Mouse (Mus musculus) bone marrow, adult 2 months (tissue): ENCODE results near the gene Pabpc4. TPM values are rescaled to one million over a fixed set of nuclear protein-coding genes. Genes with fewer than 3 reads are reported as not detected.
"Not testable (repeated sequence)": the region's sequence is repeated elsewhere in the genome, so short reads cannot be mapped to it uniquely, and the experiment has no call there.

ENCODE experiments used
- H3K27ac ChIP-seq: fragments of 200-500 bp; 2 replicates; pipeline ENCODE4 v1.5.1; 2012; ENCODE audit warnings: low read depth, mild to moderate bottlenecking, control low read depth, inconsistent platforms, low read length; ENCODE audit not compliant: control insufficient read depth, poor library complexity, insufficient read depth
- H3K4me1 ChIP-seq: fragments of 200-500 bp; 2 replicates; pipeline ENCODE4 v1.6.1; 2011; ENCODE audit warnings: low read length; ENCODE audit not compliant: control insufficient read depth, insufficient read depth
- H3K4me3 ChIP-seq: fragments of 200-500 bp; replicated peaks from 2 replicates; pipeline ENCODE3; 2011; ENCODE audit warnings: mild to moderate bottlenecking, low read depth, low read length, control low read depth; ENCODE audit not compliant: control insufficient read depth
- CTCF ChIP-seq: fragments of 200-500 bp; IDR thresholded peaks from 2 replicates; pipeline ENCODE4 v1.5.1; 2011; ENCODE audit warnings: low read length, control low read depth; ENCODE audit not compliant: control insufficient read depth, insufficient read depth
- POLR2A ChIP-seq: fragments of 200-500 bp; IDR thresholded peaks from 2 replicates; pipeline ENCODE4 v1.6.1; 2011; ENCODE audit warnings: low read depth, mild to moderate bottlenecking, control low read depth, low read length, borderline replicate concordance; ENCODE audit not compliant: control insufficient read depth
- WGBS: fragments of 180-500 bp; shearing (Covaris S2); methylation state at CpG from one replicate; pipeline ENCODE4 v1.1.7; 2018; 5-methylcytosine and 5-hydroxymethylcytosine counted together
- polyA plus RNA-seq: library from polyadenylated mRNA; stranded (reverse); fragments of >200 nt; gene quantifications from 2 replicates; pipeline ENCODE4 v1.2.4, GENCODE M21; 2011; ENCODE audit warnings: low replicate concordance; ENCODE audit not compliant: missing spikeins, insufficient read depth, insufficient read length

The Pabpc4 gene
- polyA plus RNA-seq, 1 experiment: 150 TPM

DNA sequence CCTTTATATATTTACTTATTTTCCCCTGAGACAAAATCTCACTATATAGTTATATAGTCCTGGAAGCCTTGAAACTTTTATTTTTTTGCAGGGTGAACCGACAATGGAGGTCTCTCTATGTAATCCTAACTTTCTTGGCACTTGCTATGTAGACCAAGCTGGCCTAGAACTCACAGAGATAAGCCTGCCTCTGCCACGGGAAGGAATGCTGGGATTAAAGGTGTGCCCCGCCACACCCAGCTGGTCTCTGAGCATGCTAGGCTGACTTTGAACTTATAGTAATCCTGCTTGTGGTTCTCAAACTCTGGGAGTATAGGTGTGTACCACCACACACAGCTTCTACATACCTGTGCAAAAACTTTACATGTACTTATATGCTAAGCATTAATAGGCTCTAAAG lies 18.0 kb downstream of the Pabpc4 start:
- no peak overlapping the region for H3K27ac ChIP-seq
- H3K4me3 ChIP-seq: no peak overlapping the region
- WGBS: 63% methylated on average over 3 of the region's 3 CpGs
- no peaks in the 10 kb centered on the region; the same call in 1 of the 2 replicates for H3K4me1 ChIP-seq
- TF ChIP-seq POLR2A: no peak
- no peak for TF ChIP-seq CTCF

DNA sequence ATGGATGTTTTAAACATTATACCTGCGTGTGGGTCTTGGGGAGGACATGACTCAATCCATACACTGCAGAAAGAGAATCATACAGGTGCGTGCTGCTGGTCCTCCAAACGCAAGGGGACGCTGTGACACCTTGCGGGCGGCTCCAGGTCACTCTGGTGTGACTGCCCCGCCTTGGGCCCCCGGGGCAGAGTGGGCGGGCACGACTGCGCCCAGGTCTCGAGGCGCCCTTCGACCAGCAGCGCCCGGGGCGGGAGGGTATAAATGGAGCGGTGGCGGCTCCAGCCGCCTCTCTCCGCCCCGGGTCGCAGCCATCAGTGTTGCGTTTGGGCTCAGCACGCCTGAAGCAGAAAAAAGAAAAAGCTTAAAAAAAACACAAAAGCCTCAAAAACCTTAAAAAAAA lies 20.3 kb downstream of the Pabpc4 start:
- Histone ChIP-seq H3K4me1 (peaks cover under 1% of the 10 kb centered on the region), H3K27ac (peak overlapping the region; percentile 79), H3K4me3 (peak overlapping the region; percentile 54)
- under 1% methylated on average over 25 of the region's 25 CpGs for WGBS
- peak; percentile 74; the same call in 1 of the 2 replicates for TF ChIP-seq POLR2A
- TF ChIP-seq CTCF: peak; percentile 85

DNA sequence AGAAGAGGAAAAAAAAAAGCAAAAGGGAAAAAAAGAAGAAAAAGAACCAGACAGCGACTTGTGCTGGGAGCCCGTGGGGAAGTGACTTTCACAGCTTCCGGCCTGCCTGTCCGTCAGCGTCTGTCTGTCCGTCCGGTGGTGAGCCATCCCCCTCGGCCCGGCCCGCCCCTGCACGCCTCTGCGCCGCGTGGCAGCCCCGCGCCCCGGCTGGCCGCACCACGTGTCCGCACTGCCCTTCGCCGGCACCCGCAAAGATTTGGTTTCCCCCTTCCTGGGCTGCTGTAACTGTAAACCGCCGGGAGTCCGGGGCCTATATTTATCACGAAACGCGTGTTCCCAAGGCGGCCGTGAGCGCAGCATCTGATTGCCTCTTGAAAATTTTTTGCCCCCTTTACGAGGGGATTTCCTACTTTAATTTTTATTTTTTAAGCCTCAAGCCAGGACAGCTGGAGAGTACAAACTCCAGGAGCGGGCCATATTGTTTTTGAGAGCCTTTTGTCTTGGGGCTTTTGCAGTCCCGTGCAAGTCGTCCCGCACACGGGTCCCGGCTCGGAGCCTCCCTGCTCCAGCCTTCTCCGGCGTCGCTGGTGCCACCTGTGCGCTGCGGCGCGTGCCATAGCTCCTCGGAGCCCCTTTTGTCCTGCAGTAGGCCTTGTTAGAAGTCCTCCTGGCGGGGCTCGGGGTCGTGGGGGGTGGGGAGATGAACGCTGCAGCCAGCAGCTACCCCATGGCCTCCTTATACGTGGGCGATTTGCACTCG lies 20.9 kb downstream of the Pabpc4 start:
- not testable (repeated sequence) for H3K4me1 ChIP-seq, H3K27ac ChIP-seq
- peak overlapping the region; percentile 54 for H3K4me3 ChIP-seq
- under 1% methylated on average over 53 of the region's 55 CpGs for WGBS

DNA sequence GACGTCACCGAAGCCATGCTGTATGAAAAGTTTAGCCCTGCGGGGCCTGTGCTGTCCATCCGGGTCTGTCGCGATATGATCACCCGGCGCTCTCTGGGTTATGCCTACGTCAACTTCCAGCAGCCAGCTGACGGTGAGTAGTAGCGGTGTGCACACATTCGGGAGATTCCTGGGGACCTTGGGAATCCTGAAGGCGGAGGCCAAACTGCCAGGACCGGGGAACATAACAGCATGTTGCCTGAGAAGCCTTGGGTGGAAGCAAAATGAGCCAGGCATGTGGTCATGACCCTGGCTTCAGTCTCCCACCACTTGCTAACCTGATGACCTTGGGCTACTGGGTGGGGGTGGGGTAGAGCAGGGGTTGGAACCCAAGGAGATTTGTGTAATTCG lies 21.5 kb downstream of the Pabpc4 start:
- WGBS: under 1% methylated on average over 14 of the region's 15 CpGs
- H3K4me1 ChIP-seq: not testable (repeated sequence)
- Histone ChIP-seq H3K27ac (peak overlapping the region; percentile 82), H3K4me3 (peak overlapping the region; percentile 95)

DNA sequence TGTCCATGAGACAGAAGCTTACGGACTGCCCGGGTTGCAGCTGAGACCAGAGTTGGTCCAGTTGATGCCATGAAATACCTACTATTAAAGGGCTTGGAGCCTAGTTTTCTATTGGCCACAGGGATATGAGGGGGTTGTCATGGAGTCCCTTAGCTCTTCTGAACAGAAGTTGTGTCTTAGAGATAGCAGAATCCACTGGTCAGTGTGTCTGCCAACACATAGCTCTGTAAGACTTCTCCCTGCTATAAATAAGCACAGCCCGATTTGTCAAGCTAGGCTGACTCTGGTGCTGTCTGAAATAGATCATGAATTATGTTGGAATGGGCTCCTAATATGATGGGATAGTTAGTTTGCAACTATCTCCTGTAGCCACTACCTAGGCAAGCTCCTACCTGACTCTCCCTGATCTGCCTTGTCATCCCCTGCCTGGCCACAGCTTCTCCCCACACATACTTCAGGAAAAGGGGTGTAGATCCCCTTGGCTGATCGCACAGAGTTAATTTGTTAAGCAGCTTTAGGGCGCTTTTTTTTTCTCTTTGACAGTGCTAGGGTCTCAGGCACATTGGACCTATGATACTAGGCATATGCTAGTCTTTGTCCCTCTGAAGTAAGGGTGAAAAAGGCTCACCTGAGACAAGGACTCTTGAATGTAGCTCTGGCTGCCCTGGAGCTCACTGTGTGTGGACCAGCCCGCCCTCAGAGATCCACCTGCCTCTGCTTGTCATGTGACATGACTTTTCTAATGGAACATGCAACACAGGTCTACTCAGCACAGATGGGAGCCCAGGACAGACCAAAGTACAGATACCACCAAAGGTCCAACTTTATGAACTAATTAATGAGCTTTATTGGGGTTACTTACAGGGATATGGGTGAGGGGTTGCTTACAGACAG lies 22.8 kb downstream of the Pabpc4 start:
- WGBS: 42% methylated on average over 6 of the region's 6 CpGs
- H3K4me3 ChIP-seq: peak overlapping the region; percentile 95
- peaks cover 3% of the 10 kb centered on the region for H3K4me1 ChIP-seq
- H3K27ac ChIP-seq: peak overlapping the region; percentile 82
- TF ChIP-seq CTCF (no peak), POLR2A (no peak)

DNA sequence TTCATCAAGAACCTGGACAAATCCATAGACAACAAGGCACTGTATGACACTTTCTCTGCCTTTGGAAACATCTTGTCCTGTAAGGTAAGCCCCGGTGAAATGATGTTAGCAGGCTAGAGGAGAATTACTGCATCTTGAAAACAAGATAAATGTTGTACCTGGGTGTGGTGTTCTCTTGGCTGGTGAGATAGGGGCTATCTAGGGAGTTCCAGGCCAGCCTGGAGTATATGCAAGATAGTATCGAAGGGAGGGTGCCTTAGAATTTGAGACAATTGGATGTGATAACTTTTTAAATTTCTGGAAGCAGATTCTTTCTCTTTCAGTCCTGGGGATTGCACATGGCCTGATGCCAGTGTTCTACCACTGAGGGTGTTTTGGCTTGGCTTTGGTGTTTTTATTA lies 24.6 kb downstream of the Pabpc4 start:
- Histone ChIP-seq H3K4me3 (no peak overlapping the region), H3K4me1 (peaks cover 3% of the 10 kb centered on the region), H3K27ac (peak overlapping the region; percentile 75)
- 55% methylated on average over 2 of the region's 2 CpGs for WGBS
- TF ChIP-seq POLR2A (no peak), CTCF (no peak)

DNA sequence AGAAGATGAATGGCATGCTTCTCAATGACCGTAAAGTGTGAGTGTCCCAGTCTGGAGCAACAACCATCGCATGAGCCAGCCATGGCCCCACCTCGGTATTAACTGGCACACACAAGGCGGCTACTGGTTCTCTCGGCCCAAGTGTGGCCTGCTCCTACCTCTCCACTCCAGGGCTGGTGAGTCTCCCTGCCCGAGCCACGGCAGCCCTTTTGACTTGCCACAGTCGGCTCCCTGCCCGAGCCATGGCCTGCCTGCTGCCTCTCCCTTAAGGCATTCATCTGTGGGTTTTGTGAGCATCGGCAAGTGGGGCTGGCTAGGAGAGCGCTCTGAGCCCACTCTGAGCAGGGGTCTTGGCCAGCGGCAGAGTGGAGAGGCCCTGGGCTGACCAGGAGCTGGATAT lies 26.9 kb downstream of the Pabpc4 start:
- Histone ChIP-seq H3K4me3 (no peak overlapping the region), H3K4me1 (peaks cover 3% of the 10 kb centered on the region), H3K27ac (no peak overlapping the region)
- TF ChIP-seq POLR2A: no peak
- no peak for TF ChIP-seq CTCF
- WGBS: 94% methylated on average over 12 of the region's 12 CpGs

GRCm38 (mm10) chr4:123292390-123292789 lies 30.2 kb downstream of the Pabpc4 start:
- H3K27ac ChIP-seq: no peak overlapping the region
- H3K4me1 ChIP-seq: peaks cover 3% of the 10 kb centered on the region
- no peak overlapping the region for H3K4me3 ChIP-seq
- 82% methylated on average over 3 of the region's 3 CpGs for WGBS
- TF ChIP-seq CTCF (no peak), POLR2A (no peak)
